ENCODE assay signal across 8 mouse cellular contexts in genomic region chr4:141617299-141617698, GRCm38 (mm10). TPM values are rescaled to one million over a fixed set of nuclear protein-coding genes. Genes with fewer than 3 reads are reported as not detected.
DNase-seq lines count a peak whose midpoint lies in the region; ATAC-seq and TF ChIP-seq lines count a peak whose summit lies in the region.

No protein-coding gene starts in this region.

- H3K36me3 ChIP-seq in heart, adult 2 months (ENCODE audit: control insufficient read depth, insufficient read depth, low read length) = no peaks in the 10 kb centered on the region
- no peaks in the 10 kb centered on the region for H3K36me3 ChIP-seq in limb, embryonic 15.5 days
- H3K36me3 ChIP-seq in midbrain, embryonic 14.5 days (ENCODE audit: control insufficient read depth, insufficient read depth, low read length) = no peaks in the 10 kb centered on the region
- no peaks in the 10 kb centered on the region for H3K36me3 ChIP-seq in stomach, embryonic 14.5 days (ENCODE audit: control insufficient read depth, insufficient read depth, low read length)

- no peaks in the 10 kb centered on the region for H3K9me3 ChIP-seq in limb, embryonic 15.5 days
- no peaks in the 10 kb centered on the region for H3K9me3 ChIP-seq in midbrain, embryonic 14.5 days (ENCODE audit: control insufficient read depth, low read length)
- no peaks in the 10 kb centered on the region for H3K9me3 ChIP-seq in stomach, embryonic 14.5 days (ENCODE audit: control insufficient read depth, low read depth, low read length)

- peak; percentile 70 for TF ChIP-seq CTCF in heart, adult 2 months (IDR thresholded peaks at IDR 0.05)

- H3K4me3 ChIP-seq in heart, adult 2 months = no peak overlapping the region
- peak overlapping the region; percentile 25 for H3K4me3 ChIP-seq in limb, embryonic 15.5 days
- no peak overlapping the region for H3K4me3 ChIP-seq in midbrain, embryonic 14.5 days (replicated peaks; ENCODE audit: low read depth, low read length)
- peak overlapping the region; percentile 15; the same call in 1 of the 2 replicates for H3K4me3 ChIP-seq in stomach, embryonic 14.5 days (ENCODE audit: low read depth, low read length)

- TF ChIP-seq EP300 in heart, adult 2 months (IDR thresholded peaks at IDR 0.05; ENCODE audit: insufficient read depth, low read depth, low read length) = 0 out of 2 replicates have a peak, but pooled peaks have one; percentile 35

- ATAC-seq in limb, embryonic 15.5 days (ENCODE audit: insufficient number of reproducible peaks, low FRiP score, low TSS enrichment, low read depth) = no peak
- ATAC-seq in midbrain, embryonic 14.5 days (ENCODE audit: low FRiP score, low TSS enrichment) = no peak
- no peak for ATAC-seq in stomach, embryonic 14.5 days (ENCODE audit: insufficient number of reproducible peaks, insufficient read depth, low FRiP score, low read depth)

- no peak for TF ChIP-seq POLR2A in heart, adult 2 months (IDR thresholded peaks at IDR 0.05; ENCODE audit: insufficient read depth, low read depth, low read length)

- peak; percentile 67 for DNase-seq in ovary, adult 18-20 months (ENCODE audit: low spot score)
- no peak for DNase-seq in ovary, postnatal 10 days (ENCODE audit: low spot score)
- DNase-seq in embryo, embryonic 9.5 days (ENCODE audit: extremely low spot score) = peak; percentile 82
- DNase-seq in heart, adult 2 months = peak; percentile 75 to 80
- DNase-seq in kidney, adult 18-20 months = peak; percentile 76
- peak; percentile 67 for DNase-seq in midbrain, embryonic 14.5 days

- no peak overlapping the region for H3K27ac ChIP-seq in heart, adult 2 months
- no peak overlapping the region for H3K27ac ChIP-seq in limb, embryonic 15.5 days
- no peak overlapping the region for H3K27ac ChIP-seq in midbrain, embryonic 14.5 days (replicated peaks; ENCODE audit: low read depth, low read length)
- H3K27ac ChIP-seq in stomach, embryonic 14.5 days (ENCODE audit: low read length) = no peak overlapping the region

- H3K4me2 ChIP-seq in limb, embryonic 15.5 days = peak overlapping the region; percentile 47
- H3K4me2 ChIP-seq in midbrain, embryonic 14.5 days (ENCODE audit: low read length) = peak overlapping the region; percentile 35
- H3K4me2 ChIP-seq in stomach, embryonic 14.5 days (replicated peaks; ENCODE audit: low read depth, low read length) = peak overlapping the region; percentile 55

- no peaks in the 10 kb centered on the region for H3K27me3 ChIP-seq in heart, adult 2 months (ENCODE audit: control insufficient read depth, insufficient read depth, low read length)
- no peaks in the 10 kb centered on the region for H3K27me3 ChIP-seq in limb, embryonic 15.5 days
- no peaks in the 10 kb centered on the region for H3K27me3 ChIP-seq in midbrain, embryonic 14.5 days (ENCODE audit: control insufficient read depth, insufficient read depth, low read length)
- no peaks in the 10 kb centered on the region for H3K27me3 ChIP-seq in stomach, embryonic 14.5 days (ENCODE audit: control insufficient read depth, insufficient read depth, low read length)

- no peaks in the 10 kb centered on the region for H3K79me2 ChIP-seq in heart, adult 2 months (replicated peaks; ENCODE audit: control insufficient read depth, insufficient read depth, low read length)

- H3K9ac ChIP-seq in heart, adult 2 months (ENCODE audit: low read depth, low read length) = peak overlapping the region; percentile 33
- H3K9ac ChIP-seq in limb, embryonic 15.5 days = 0 out of 2 replicates have a peak overlapping the region, but pooled peaks have one; percentile 14
- H3K9ac ChIP-seq in midbrain, embryonic 14.5 days (replicated peaks; ENCODE audit: low read length) = no peak overlapping the region
- H3K9ac ChIP-seq in stomach, embryonic 14.5 days (replicated peaks; ENCODE audit: low read depth, low read length) = no peak overlapping the region

- intact Hi-C loops in heart, adult 2 months (cut with DNase I) = loop anchor here (5.0 kb wide), 1 partner anchor 105 kb away; the partner anchor contains the start of gene Ddi2

- H3K4me1 ChIP-seq in heart, adult 2 months (ENCODE audit: control insufficient read depth, insufficient read depth, low read length) = peaks cover 2% of the 10 kb centered on the region
- peaks cover 13% of the 10 kb centered on the region for H3K4me1 ChIP-seq in limb, embryonic 15.5 days
- peaks cover 5% of the 10 kb centered on the region; the same call in 1 of the 2 replicates for H3K4me1 ChIP-seq in midbrain, embryonic 14.5 days (ENCODE audit: control insufficient read depth, insufficient read depth, low read length)
- peaks cover 9% of the 10 kb centered on the region; the same call in 1 of the 2 replicates for H3K4me1 ChIP-seq in stomach, embryonic 14.5 days (ENCODE audit: control insufficient read depth, insufficient read depth, low read length)

- 18% methylated on average over 20 of the region's 20 CpGs for WGBS in heart, adult 2 months
- 7% methylated on average over 20 of the region's 20 CpGs for WGBS in limb, embryonic 15.5 days
- 5% methylated on average over 20 of the region's 20 CpGs for WGBS in midbrain, embryonic 14.5 days
- WGBS in stomach, embryonic 14.5 days = 6% methylated on average over 20 of the region's 20 CpGs

RNA-seq across cellular contexts. Expression of gene Tmem82, which starts 1.1 kb away (rescaled TPM):
- total RNA-seq in heart, adult 2 months (2021) = 10 to 100 TPM; 16.5 to 20.2 TPM
- polyA plus RNA-seq in heart, adult 2 months (2012; rRNA removed) = 35.5 and 36.6 TPM in 2 replicates
- 0.20 and 0.29 TPM in 2 replicates for polyA plus RNA-seq in limb, embryonic 15.5 days (2015; fragmentation: Nextera tagmentation; extraction: Ambion mirVana)
- polyA plus RNA-seq in midbrain, embryonic 14.5 days (2014; fragmentation: Nextera tagmentation; extraction: Ambion mirVana) = 0.08 and 0.16 TPM in 2 replicates
- polyA plus RNA-seq in stomach, embryonic 14.5 days (2014; fragmentation: Nextera tagmentation; extraction: Ambion mirVana) = 0.29 and 0.32 TPM in 2 replicates

RNA-seq across cellular contexts. Expression of gene Slc25a34, which starts 6.3 kb away (rescaled TPM):
- total RNA-seq in heart, adult 2 months (2021) = 100 to 1,000 TPM; 118 to 132 TPM
- polyA plus RNA-seq in heart, adult 2 months (2012; rRNA removed) = 183 and 258 TPM in 2 replicates
- polyA plus RNA-seq in limb, embryonic 15.5 days (2015; fragmentation: Nextera tagmentation; extraction: Ambion mirVana) = 0.14 and 0.52 TPM in 2 replicates
- polyA plus RNA-seq in midbrain, embryonic 14.5 days (2014; fragmentation: Nextera tagmentation; extraction: Ambion mirVana) = 0.11 TPM in 1 of 2 replicates, not detected in the other
- polyA plus RNA-seq in stomach, embryonic 14.5 days (2014; fragmentation: Nextera tagmentation; extraction: Ambion mirVana) = not detected in 2 replicates

RNA-seq across cellular contexts. Expression of gene Fblim1, which starts 11.4 kb away (rescaled TPM):
- 100 to 1,000 TPM; 236 to 263 TPM for total RNA-seq in heart, adult 2 months (2021)
- polyA plus RNA-seq in heart, adult 2 months (2012; rRNA removed) = 297 and 303 TPM in 2 replicates
- 27.1 and 29.3 TPM in 2 replicates for polyA plus RNA-seq in limb, embryonic 15.5 days (2015; fragmentation: Nextera tagmentation; extraction: Ambion mirVana)
- 32.6 and 34.2 TPM in 2 replicates for polyA plus RNA-seq in midbrain, embryonic 14.5 days (2014; fragmentation: Nextera tagmentation; extraction: Ambion mirVana)
- polyA plus RNA-seq in stomach, embryonic 14.5 days (2014; fragmentation: Nextera tagmentation; extraction: Ambion mirVana) = 94.9 and 98.0 TPM in 2 replicates

RNA-seq across cellular contexts. Expression of gene Plekhm2, which starts 47.4 kb away (rescaled TPM):
- total RNA-seq in heart, adult 2 months (2021) = 100 to 1,000 TPM in 1 of 2 experiments, 10 to 100 TPM in 1; 95.2 to 126 TPM
- polyA plus RNA-seq in heart, adult 2 months (2012; rRNA removed) = 111 and 144 TPM in 2 replicates
- polyA plus RNA-seq in limb, embryonic 15.5 days (2015; fragmentation: Nextera tagmentation; extraction: Ambion mirVana) = 5.8 and 6.5 TPM in 2 replicates
- polyA plus RNA-seq in midbrain, embryonic 14.5 days (2014; fragmentation: Nextera tagmentation; extraction: Ambion mirVana) = 5.1 and 8.4 TPM in 2 replicates
- 4.6 TPM in 2 replicates for polyA plus RNA-seq in stomach, embryonic 14.5 days (2014; fragmentation: Nextera tagmentation; extraction: Ambion mirVana)

Comparison
In these comparisons a context has a peak if more than half of its experiments do, and no peak if none do; other contexts are left out.
1. H3K4me3 ChIP-seq: peak in limb, embryonic 15.5 days (single experiment) and stomach, embryonic 14.5 days (single experiment); none in heart, adult 2 months (single experiment) and midbrain, embryonic 14.5 days (single experiment).
2. H3K9ac ChIP-seq: peak in heart, adult 2 months (single experiment) and limb, embryonic 15.5 days (single experiment); none in midbrain, embryonic 14.5 days (single experiment) and stomach, embryonic 14.5 days (single experiment).
3. RNA of gene Tmem82, which starts 1.1 kb away (polyA plus RNA-seq): 35.5 to 36.6 TPM in heart, adult 2 months; 0.29 to 0.32 TPM in stomach, embryonic 14.5 days, 0.20 to 0.29 TPM in limb, embryonic 15.5 days and 0.08 to 0.16 TPM in midbrain, embryonic 14.5 days; every median in the first group is over 10 times any median in the second.
4. RNA of gene Slc25a34, which starts 6.3 kb away (polyA plus RNA-seq): 183 to 258 TPM in heart, adult 2 months; 0.14 to 0.52 TPM in limb, embryonic 15.5 days, 0.11 TPM in midbrain, embryonic 14.5 days and not detected in stomach, embryonic 14.5 days; every median in the first group is over 100 times any median in the second.
5. Peak in every context shown above with its lines, with median percentiles within 50 percentile points of each other: H3K4me2 ChIP-seq.